Mouse (Mus musculus): ENCODE data around the gene Zfp119a.
A peak's percentile ranks its signal among the peaks of the same experiment; 100 is the strongest.
"Not testable (repeated sequence)": the region's sequence is repeated elsewhere in the genome, so short reads cannot be mapped to it uniquely, and the experiment has no call there.

The Zfp119a gene

DNA sequence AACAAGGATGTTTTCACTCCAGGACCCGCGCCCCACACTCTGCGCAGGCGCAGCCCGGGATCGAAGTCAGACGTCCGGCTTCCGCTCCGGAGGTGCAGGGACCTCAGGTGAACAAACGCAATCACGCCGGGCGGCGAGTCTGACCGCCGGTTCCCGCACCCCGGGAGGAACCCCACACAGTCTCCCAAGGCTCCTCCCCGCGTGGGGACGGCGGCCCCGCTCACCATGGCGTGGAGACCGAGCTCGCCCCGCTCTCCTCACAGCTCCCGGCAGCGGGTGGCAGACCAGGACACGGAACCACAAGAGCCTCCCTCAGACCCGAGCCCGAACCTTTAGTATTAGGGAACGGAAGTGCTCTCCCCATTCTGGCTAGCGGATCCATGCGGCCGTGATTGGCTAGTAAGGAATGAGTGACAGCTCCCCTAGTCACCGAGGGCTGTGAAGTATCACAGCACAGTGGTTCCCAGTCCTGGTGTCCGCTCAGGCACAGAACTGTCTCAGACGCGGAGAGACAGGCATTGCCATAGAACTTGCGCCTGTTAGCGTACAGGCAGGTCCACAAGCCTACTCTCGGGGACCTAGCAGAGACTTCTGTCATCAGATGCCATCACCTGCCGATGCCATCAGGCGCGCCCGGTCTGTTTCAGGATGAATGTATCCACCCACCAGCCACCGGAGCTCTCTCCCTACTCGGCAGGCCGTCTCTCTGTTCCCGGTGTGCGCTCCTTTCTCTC, at the start of gene Zfp119a:
Gene Zfp119a (minus strand): TSS at position 295 of the 734 bp plus-strand sequence.
- peak; percentile 70 for DNase-seq (ENCODE audit: low spot score)

GRCm38 (mm10) chr17:55906669-55907068, 27.9 kb upstream of the Zfp119a start:
- DNase-seq (ENCODE audit: low spot score), result no peak

DNA sequence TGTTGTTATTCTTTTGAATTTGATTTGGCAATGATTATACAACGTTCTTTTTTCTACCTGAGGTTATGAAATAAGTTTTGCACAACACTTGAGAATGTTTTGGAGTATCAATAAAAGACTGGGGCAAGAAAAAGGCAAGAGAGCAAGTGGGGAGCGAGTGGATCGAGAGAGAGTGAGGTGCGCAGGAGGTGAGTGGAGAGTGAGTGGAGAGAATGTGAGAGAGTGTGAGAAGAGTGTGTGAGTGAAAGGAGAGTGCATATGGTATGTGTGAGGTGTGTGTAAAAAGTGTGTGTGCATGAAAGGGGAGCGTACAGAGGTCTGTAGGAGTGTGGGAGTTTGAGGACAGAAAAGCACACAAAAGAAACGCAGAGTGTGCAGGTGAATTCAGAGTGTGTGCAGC, 25.4 kb upstream of the Zfp119a start:
- no peak for DNase-seq (ENCODE audit: low spot score)

- DNase-seq (ENCODE audit: low spot score), result no peak
These were observed 25.0 kb upstream of the Zfp119a start for GRCm38 (mm10) chr17:55903687-55904086.

- DNase-seq (ENCODE audit: low spot score), result no peak
These were observed 24.4 kb upstream of the Zfp119a start for GRCm38 (mm10) chr17:55903087-55903486.

GRCm38 (mm10) chr17:55892406-55892955, 13.8 kb upstream of the Zfp119a start:
- DNase-seq (ENCODE audit: low spot score), result peak; percentile 36

- no peak for DNase-seq (ENCODE audit: low spot score)
These were observed 6.2 kb upstream of the Zfp119a start for GRCm38 (mm10) chr17:55884912-55885311.

- no peak for DNase-seq (ENCODE audit: low spot score)
These were observed 4.9 kb upstream of the Zfp119a start for GRCm38 (mm10) chr17:55883631-55884030.

- DNase-seq (ENCODE audit: low spot score), result not testable (repeated sequence)
These were observed 471 bp downstream of the Zfp119a start for GRCm38 (mm10) chr17:55878282-55878635.

DNA sequence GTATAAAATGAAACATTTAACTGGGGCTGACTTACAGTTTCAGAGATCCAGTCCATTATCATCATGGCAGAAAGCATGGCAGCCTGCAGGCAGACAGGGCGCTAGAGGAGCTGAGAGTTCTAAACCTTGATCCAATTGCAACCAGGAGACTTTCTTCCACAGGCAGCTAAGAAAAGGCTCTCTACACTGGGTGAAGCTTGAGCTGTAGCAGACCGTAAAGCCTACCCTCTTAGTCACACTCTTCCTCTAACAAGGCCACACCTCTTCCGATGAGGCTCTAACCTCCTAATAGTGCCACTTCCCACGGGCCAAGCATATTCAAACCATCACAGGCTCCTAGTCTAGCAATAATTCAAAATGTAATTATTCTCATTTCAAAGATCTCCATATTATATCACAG, 1.5 kb downstream of the Zfp119a start:
- no peak for DNase-seq (ENCODE audit: low spot score)

- no peak for DNase-seq (ENCODE audit: low spot score)
These were observed 35.7 kb downstream of the Zfp119a start for GRCm38 (mm10) chr17:55843067-55843466.

- no peak for DNase-seq (ENCODE audit: low spot score)
These were observed 57.2 kb downstream of the Zfp119a start for GRCm38 (mm10) chr17:55821566-55821965.

DNA sequence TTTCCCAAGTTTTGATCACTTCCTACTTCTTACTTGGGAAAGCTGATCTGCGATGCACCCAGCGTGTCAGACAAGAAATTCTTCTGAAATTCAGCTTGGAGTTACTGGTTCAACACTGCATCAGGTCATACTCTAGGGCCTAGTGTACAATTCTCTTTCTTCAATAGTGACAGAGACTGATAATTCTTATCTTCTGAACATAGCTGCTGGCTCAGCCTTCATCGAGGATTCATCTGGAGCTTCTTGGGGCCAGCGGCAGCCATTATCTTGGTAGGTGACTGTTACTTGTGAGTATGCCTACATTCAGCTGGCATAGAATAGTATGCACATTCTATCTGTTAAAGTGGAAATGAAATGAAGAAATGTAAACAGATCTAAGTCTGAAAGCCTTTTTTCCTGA, 61.9 kb downstream of the Zfp119a start:
- no peak for DNase-seq (ENCODE audit: low spot score)

Data from layer of hippocampus, adult 9-10 months (tissue).